Mouse (Mus musculus) gastrocnemius, adult 2 months (tissue): ENCODE measurements around the gene Mnat1. TPM values are rescaled to one million over a fixed set of nuclear protein-coding genes. Genes with fewer than 3 reads are reported as not detected.

Source experiments
- DNase-seq: peaks from one replicate; pipeline ENCODE4 v3.0.0; 2022
- H3K27ac ChIP-seq: fragments of 200-600 bp; 2 replicates; pipeline ENCODE4 v1.8.1; 2022; ENCODE audit warnings: mild to moderate bottlenecking
- H3K4me3 ChIP-seq: fragments of 200-600 bp; 2 replicates; pipeline ENCODE4 v1.8.1; 2022; ENCODE audit warnings: mild to moderate bottlenecking, moderate library complexity
- CTCF ChIP-seq: fragments of 200-600 bp; IDR thresholded peaks from 2 replicates; pipeline ENCODE4 v1.8.1; 2022; ENCODE audit warnings: antibody characterized with exemption, mild to moderate bottlenecking, moderate library complexity
- intact Hi-C: fragments of 180-260 bp; cut with DNase I; formaldehyde crosslinking; loops from one replicate; pipeline ENCODE4 v1.15.1; 2025
- total RNA-seq, 2 experiments: library from RNA; stranded (reverse); gene quantifications; 2 replicates each; pipeline ENCODE4 v1.2.3; 2021

The Mnat1 gene
- total RNA-seq, 2 experiments from 2014 or later = 17.6 to 19.4 TPM

DNA sequence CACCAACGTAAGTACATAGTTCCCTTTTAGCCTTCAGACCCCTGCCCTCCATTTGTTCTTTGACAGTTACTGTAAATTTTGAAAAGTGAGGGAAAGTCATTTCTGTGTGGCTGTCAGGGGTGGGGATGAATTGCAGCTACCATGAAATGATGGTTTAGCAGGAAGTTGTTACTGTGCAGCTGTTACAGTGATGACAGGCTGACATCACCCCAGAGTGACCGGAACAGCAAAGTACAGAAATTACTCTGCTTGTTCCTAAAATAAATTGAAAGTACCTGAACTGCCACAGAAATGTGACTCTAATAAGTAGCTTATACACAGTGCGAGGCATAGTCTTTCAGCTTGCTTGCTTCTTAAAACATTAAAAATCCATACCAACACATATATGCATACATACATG is 86.9 kb downstream of the Mnat1 start:
- no peak for TF ChIP-seq CTCF
- DNase-seq = no peak
- no peak overlapping the region for H3K4me3 ChIP-seq
- intact Hi-C loops = no loop called here
- peak overlapping the region; percentile 90 for H3K27ac ChIP-seq

DNA sequence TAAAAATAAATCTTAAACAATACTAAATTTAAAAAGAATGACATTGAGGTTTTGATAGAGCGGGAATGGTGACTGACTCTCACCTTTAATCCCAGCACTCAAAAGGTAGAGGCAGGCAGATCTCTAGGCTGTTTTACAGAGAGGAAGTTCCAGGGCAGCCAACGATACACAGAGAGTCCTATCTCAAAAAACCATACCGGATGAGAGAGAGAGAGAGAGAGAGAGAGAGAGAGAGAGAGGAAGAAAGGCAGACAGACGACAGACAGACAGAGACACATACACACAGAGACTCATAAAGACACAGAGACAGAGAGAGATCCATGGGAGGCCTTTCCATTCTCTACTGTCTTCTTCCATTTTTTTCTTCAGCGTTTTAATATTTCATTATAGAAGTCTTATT is 92.3 kb downstream of the Mnat1 start:
- no peak for TF ChIP-seq CTCF
- intact Hi-C loops = no loop called here
- DNase-seq = no peak
- H3K27ac ChIP-seq = no peak overlapping the region
- no peak overlapping the region for H3K4me3 ChIP-seq

DNA sequence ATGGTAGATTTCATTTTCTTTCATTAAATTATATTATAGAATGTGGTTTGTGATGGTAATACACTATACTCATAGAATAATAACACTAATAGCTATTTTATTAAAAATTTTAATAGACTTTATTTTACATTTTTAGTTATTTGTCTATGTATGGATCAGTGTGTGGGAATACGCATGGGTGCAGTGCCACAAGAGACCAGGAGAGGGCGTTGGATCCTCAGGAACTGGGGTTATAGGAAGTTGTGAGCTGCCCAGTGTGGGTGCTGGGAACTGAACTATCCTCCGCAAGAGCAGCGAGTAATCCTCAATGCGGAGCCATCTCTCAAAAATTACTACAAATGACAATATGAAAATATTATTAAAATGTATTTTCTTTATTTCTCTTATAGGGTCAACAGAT is 95.1 kb downstream of the Mnat1 start:
- peak; percentile 47 for TF ChIP-seq CTCF
- Histone ChIP-seq H3K27ac (no peak overlapping the region), H3K4me3 (no peak overlapping the region)
- intact Hi-C loops = no loop called here
- no peak for DNase-seq

DNA sequence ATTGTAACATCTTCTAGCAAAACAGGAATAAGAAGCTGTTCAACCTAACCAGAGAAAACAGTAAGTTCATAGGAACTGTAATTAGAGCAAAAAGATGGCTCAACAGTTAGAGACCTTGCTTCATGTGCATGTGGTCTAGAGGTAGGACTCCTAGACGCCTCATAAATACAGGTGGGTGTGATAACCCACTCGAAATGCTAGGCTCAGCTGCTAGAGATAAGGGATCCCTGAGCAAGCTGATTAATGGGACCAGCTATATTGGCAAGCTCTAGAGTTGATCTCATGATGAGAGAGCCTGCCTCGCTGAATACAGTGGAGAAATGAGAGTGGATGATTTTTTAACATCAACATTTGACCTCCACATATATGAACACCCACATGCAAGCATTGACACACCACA is 97.7 kb downstream of the Mnat1 start:
- H3K4me3 ChIP-seq = no peak overlapping the region
- no peak overlapping the region for H3K27ac ChIP-seq
- no peak for TF ChIP-seq CTCF
- intact Hi-C loops = loop anchor here (1.0 kb wide), 1 partner anchor 14 kb away; no protein-coding TSS in a partner anchor
- no peak for DNase-seq

GRCm38 (mm10) chr12:73223872-73224271 is 100.4 kb downstream of the Mnat1 start:
- intact Hi-C loops = no loop called here
- DNase-seq = no peak
- H3K4me3 ChIP-seq = no peak overlapping the region
- TF ChIP-seq CTCF = no peak
- H3K27ac ChIP-seq = no peak overlapping the region

DNA sequence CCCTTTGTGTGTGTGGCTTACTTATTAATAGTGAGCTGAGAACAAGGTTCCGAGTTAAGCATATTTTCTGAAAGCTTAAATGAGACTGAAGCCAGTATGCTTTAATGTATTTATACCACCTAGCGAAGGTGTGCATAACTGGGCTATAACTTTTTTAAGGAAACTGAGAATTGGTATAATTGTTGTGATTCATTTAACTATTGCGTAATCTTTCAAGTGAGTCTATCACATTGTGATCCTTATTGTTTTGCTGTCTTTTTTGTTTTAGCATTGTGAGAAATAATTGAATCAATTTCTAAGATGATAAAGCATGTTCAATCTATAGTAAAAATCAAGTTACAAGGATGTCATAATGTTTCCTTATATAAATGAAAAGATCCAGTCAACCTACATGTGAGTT is 104.9 kb downstream of the Mnat1 start:
- no peak overlapping the region for H3K4me3 ChIP-seq
- DNase-seq = no peak
- TF ChIP-seq CTCF = no peak
- no peak overlapping the region for H3K27ac ChIP-seq
- intact Hi-C loops = no loop called here

DNA sequence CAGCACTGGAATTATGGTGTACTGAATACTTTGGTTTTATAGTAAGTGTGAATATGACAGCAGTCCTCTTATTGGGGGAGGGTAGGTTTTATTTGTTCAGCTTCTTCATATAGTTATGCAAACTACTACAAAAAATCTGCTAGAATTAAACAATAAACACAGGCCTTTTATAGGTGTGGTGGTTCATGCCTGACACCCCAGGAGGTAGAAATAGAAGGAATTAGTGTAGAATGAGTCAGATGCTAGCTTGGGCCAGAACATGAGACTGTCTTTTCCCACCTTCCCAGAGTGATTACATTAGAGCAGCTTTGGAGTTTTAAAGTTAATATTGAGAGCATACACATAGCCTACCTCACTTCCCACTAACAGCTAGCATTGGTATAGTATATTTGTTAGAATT is 106.7 kb downstream of the Mnat1 start:
- TF ChIP-seq CTCF = no peak
- intact Hi-C loops = no loop called here
- no peak overlapping the region for H3K4me3 ChIP-seq
- no peak overlapping the region for H3K27ac ChIP-seq
- no peak for DNase-seq

DNA sequence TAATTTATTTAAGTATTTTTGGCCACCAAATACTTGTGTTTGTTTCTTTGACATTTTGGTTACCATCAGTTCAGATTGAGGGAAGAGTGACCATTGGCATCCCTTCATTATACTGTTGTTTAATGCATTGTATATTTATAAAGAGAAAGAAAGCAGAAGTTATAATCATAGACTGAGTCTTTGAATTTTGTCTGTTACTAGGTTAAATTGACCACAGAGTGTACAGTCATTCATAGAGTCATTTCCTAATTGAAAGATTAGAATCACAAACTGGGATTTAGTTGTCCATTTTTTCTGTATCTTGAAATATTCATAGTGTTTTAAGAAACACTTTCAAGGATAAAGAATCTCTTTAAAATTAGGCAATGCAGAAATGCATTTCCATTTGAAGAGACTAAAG is 108.0 kb downstream of the Mnat1 start:
- Histone ChIP-seq H3K4me3 (no peak overlapping the region), H3K27ac (no peak overlapping the region)
- DNase-seq = no peak
- intact Hi-C loops = no loop called here
- TF ChIP-seq CTCF = no peak

DNA sequence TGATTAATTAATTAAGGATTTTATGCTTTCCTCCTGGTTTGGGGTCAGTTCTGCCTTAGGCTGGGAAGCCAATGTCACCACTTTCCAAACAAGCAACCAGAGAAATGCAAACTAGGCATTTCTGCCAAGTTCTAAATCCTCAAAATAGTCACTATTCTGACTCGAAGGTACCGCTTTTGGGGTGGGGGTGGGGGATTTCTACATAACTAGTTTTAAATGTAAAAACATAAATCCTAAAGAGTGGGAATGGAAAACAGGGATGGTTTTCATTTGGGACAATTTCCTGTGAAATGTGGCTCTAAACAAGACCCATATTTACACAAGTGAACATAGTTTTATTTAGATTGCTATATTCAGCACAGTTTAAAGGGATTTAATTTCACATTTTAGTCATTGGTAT is 109.1 kb downstream of the Mnat1 start:
- Histone ChIP-seq H3K27ac (no peak overlapping the region), H3K4me3 (no peak overlapping the region)
- intact Hi-C loops = no loop called here
- DNase-seq = no peak
- no peak for TF ChIP-seq CTCF

DNA sequence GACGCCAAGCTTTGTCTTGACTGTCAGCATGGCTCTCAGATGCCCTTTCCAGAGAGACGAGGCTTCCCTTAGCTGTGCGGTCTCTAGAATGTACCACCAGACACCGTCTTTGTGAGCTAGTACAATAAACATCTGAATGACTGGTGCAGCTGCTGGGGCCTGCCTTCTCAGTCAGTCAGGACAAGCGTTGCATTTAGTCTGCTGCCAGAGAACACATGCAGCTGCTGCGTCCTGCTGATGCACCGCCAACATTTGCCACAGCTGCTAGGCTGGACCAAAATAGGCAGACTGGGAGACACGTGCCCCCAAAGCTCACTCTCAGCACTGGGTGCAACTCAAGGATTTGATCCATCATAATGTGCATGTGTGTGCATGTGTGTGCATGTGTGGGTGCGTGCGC is 118.4 kb downstream of the Mnat1 start:
- intact Hi-C loops = loop anchor here (5.0 kb wide), 1 partner anchor 35 kb away; no protein-coding TSS in a partner anchor
- Histone ChIP-seq H3K27ac (peak overlapping the region; percentile 66), H3K4me3 (0 out of 2 replicates have a peak overlapping the region, but pooled peaks have one; percentile 23)
- DNase-seq = peak; percentile 73
- no peak for TF ChIP-seq CTCF

DNA sequence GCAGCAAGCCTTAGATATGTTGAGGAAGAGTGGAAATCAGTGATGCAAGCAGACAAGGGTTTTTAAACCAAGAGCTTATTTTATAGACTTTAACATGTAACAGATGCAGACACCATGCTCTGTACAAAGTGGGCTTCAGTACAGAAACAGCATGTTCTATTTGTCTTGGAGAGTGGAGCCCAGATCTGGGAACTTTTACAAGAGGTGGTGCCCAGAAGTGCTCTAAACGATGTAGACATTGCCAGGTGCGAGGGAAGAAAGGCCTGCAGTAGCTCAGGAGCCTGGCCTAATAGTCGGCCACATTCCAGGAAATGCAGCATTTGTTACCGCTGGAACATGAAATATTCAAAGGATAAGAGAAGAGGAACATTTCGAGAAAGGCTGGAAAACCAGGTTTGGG is 122.2 kb downstream of the Mnat1 start:
- Histone ChIP-seq H3K4me3 (no peak overlapping the region), H3K27ac (no peak overlapping the region)
- no peak for TF ChIP-seq CTCF
- no peak for DNase-seq
- intact Hi-C loops = no loop called here

GRCm38 (mm10) chr12:73255006-73255405 is 131.5 kb downstream of the Mnat1 start:
- no peak for TF ChIP-seq CTCF
- H3K27ac ChIP-seq = no peak overlapping the region
- H3K4me3 ChIP-seq = no peak overlapping the region
- no peak for DNase-seq
- intact Hi-C loops = no loop called here

DNA sequence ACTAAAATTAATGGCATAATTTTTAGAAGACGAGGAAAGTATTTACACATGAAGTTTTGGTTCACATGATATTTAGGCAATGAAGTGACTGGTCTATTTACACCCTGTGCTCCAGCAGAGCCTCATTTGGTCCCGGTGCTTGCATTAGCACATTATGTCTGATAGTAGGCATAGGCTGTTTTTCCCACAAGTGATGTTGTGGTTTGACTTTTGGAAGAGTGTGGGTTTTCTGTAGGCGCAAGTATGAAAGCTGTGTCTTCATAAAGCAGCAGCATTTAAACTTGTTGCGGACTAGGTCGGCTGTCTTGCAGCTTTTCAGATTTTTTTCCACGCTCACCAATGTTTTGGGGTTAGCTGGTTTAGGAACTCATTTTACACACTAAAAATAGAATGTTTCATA is 135.8 kb downstream of the Mnat1 start:
- no peak for TF ChIP-seq CTCF
- H3K27ac ChIP-seq = no peak overlapping the region
- no peak for DNase-seq
- no peak overlapping the region for H3K4me3 ChIP-seq
- intact Hi-C loops = no loop called here

DNA sequence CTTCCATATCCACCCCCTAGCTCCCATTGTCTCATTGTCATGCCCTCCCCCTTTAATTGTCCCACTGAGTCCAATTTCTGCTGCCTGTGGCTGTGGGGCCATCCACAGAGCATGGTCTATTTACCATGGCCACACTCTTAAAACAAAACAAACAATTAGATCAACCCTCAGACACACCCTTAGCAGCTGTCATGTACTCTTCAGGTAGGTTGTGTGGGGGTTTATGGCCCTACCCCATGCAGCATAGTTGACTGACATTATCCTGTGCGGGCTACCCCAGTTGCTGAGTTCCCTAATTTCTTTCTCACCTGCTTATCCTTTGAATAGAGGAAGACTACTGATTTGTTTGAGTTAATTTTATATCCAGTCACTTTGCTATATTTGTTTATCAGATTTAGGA is 136.8 kb downstream of the Mnat1 start:
- DNase-seq = no peak
- no peak for TF ChIP-seq CTCF
- Histone ChIP-seq H3K27ac (no peak overlapping the region), H3K4me3 (no peak overlapping the region)
- intact Hi-C loops = no loop called here
